Mouse (Mus musculus): Measurements from ENCODE around the gene Gm20441.

GRCm38 (mm10) chr10:75804217-75804616, 23.5 kb upstream of the Gm20441 start:
- TF ChIP-seq POLR2A (IDR thresholded peaks at IDR 0.05; ENCODE audit: control insufficient read depth, extremely low read depth, insufficient read depth, low read length, poor library complexity) (no peak), CTCF (IDR thresholded peaks at IDR 0.05; ENCODE audit: borderline replicate concordance, control insufficient read depth, extremely low read depth, insufficient read depth, low read length, poor library complexity) (no peak)

All from thymus, adult 2 months (tissue).